Mouse (Mus musculus) layer of hippocampus, adult 18-20 months (tissue): Measurements from ENCODE around the gene Rasef. TPM values are rescaled to one million over a fixed set of nuclear protein-coding genes. Genes with fewer than 3 reads are reported as not detected.
"Not testable (repeated sequence)": the region's sequence is repeated elsewhere in the genome, so short reads cannot be mapped to it uniquely, and the experiment has no call there.

Experiments used
- DNase-seq, 2 experiments: peaks; one replicate each; pipeline ENCODE4 v3.0.0; 2022; ENCODE audit warnings: low spot score in 2 of 2
- long read RNA-seq: library from polyadenylated mRNA; stranded (forward); transcript quantifications from one replicate; pipeline ENCODE4 v2.0.0, GENCODE M21; 2021
- total RNA-seq, 2 experiments: library from RNA; stranded (reverse); gene quantifications; 2 replicates each; pipeline ENCODE4 v1.2.3; 2021

Rasef gene
- total RNA-seq, result not detected
- long read RNA-seq, result 0 reads

- DNase-seq, result no peak
These were observed at the start of gene Rasef for GRCm38 (mm10) chr4:73790260-73791185. TSS of gene Rasef (minus strand) at chr4:73790994.

DNA sequence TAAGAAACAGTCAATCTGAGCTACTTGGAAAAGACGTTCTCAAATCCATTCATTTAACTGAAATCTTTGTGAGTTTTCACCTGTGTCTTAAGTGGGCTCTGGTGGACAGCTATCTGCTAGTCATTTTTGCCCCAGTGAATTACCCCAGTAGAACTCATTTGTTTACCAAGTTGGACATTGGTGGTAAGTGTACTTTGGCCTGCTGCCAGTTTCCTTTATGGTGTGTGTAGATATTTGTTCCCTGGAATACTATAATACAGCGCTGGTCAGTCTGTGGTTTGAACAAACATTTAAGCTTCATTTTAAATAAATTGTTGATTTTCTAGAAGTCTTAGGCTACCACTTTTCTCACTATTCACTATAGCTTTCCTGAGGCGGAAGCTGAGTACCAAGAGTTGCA is 35.8 kb upstream of the Rasef start:
- DNase-seq, result no peak

GRCm38 (mm10) chr4:73791186-73791540 is 369 bp upstream of the Rasef start:
- DNase-seq, result no peak

DNA sequence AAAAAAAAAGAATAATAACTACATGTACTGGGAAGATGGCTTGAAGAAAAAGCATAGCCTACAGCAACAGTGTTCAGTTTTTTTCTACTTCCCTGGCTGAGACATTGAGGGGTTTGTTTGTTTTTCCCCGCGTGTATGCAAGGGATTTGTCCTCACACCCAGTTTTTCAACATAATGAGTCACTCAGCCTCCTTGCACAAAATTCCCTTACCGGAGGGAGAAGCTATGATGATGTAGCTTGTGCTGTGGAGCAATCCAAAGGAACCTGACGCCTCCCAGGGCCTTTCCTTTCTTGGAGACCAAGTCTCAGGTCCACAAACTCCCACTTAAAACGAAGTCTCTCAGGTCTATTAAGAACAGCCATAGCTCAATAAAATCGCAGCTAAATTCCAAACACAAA is 1.3 kb downstream of the Rasef start:
- no peak for DNase-seq

- DNase-seq, result no peak
These were observed 2.6 kb downstream of the Rasef start for GRCm38 (mm10) chr4:73788076-73788730.

- no peak for DNase-seq
These were observed 6.6 kb downstream of the Rasef start for GRCm38 (mm10) chr4:73784147-73784546.

GRCm38 (mm10) chr4:73781061-73781460 is 9.7 kb downstream of the Rasef start:
- no peak for DNase-seq

DNA sequence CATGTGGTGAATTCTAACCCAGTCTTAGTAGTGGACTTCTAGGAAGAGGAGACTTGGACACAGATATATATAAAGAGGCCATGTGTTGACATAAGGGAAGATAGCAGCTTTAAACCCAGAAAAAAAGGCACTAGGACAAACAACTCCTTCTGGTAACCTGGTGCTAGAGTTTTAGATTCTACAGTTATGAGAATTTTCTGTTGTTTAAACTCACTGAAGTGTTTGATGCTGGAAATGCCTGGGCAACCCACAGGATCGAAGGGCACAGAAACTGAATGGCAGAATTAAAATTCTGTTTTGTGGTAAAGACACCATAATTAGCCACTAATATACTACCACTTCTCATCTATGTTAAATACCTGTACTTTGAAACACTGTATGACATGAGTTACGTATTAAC is 15.5 kb downstream of the Rasef start:
- no peak for DNase-seq

GRCm38 (mm10) chr4:73773831-73774810 is 16.7 kb downstream of the Rasef start:
- no peak for DNase-seq

GRCm38 (mm10) chr4:73772028-73772427 is 18.8 kb downstream of the Rasef start:
- no peak for DNase-seq

- DNase-seq, result no peak
These were observed 20.2 kb downstream of the Rasef start for GRCm38 (mm10) chr4:73770592-73770991.

DNA sequence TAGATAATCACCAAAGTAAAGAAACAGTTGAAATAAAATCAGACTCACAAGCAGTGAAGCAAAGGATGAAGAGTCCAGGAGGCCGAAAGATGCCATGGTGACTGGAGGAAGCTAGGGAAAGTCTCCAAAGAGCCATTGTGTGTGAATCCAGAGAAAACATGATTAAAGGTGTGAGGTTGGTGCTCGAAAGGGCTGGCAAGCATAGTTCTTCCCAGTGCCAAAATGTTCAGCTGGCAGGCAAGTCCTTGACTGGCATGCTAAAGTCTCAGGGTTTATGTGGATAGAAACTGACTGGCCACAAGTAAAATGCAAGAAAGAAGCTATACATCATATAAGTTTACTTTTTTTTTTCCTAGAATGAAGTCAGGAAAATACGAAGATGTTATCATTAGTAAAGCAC is 22.6 kb downstream of the Rasef start:
- no peak for DNase-seq

- no peak for DNase-seq
These were observed 42.6 kb downstream of the Rasef start for GRCm38 (mm10) chr4:73748219-73748618.

- no peak for DNase-seq
These were observed 51.4 kb downstream of the Rasef start for GRCm38 (mm10) chr4:73739439-73739838.

- DNase-seq, result no peak
These were observed 71.0 kb downstream of the Rasef start for GRCm38 (mm10) chr4:73719819-73720218.

GRCm38 (mm10) chr4:73718761-73719160 is 72.0 kb downstream of the Rasef start:
- no peak for DNase-seq

DNA sequence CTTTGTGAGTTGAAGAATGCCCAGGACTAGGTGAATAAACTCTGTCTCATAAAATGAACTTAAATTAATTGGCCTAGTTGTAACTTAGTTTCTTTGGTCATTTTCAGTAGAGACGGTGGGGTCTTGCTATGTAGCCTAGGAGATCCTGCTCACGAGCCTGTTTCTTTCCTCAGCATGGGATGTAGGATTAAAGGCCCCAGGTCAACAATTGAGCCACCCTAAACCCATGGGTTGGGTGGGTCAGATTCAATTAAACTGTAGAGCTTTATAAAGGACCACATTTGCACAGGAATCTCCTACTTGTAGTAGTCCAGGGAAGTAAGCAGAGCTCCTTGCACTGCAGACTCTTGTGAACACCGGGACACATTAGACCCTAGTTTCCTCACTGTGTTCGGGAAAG is 107.6 kb downstream of the Rasef start, which contains the start of gene Gm428:
Gene Gm428, plus strand, starts transcription at position 301 of the 400 bp plus-strand sequence.
- not testable (repeated sequence) for DNase-seq

GRCm38 (mm10) chr4:73668054-73668453 is 122.7 kb downstream of the Rasef start, which contains the start of gene Gm11239:
TSS of gene Gm11239 (plus strand) at chr4:73668354.
- not testable (repeated sequence) for DNase-seq
